Mouse (Mus musculus): ENCODE results near the gene Hras. TPM values are rescaled to one million over a fixed set of nuclear protein-coding genes. Genes with fewer than 3 reads are reported as not detected.

Gene Hras
- polyA plus RNA-seq, 1 experiment from 2014 or later: 94.5 TPM

DNA sequence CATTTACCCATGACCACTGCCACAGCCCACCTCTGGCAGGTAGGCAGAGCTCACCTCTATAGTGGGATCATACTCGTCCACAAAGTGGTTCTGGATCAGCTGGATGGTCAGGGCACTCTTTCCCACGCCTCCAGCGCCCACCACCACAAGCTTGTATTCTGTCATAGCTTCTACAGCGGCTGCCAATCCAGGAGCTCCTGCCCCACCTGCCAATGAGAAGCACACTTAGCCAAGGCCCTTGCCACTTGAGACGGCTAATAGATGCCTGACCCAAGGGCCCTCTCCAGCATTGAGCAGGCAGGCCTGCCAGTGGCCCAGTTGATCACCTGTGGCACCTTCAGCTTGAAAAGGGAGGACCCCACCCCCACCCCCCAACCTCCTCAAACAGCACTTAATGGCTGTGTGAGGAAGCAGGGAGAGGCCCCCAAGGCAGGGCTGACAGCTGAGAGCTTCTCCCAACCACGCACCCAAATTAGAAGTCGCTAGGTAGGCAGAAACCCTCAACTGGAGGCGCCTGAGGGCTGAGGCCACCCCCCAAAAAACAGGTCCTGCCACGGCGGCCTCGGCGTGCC lies 943 bp downstream of the Hras start:
- no peak for ATAC-seq (ENCODE audit: low FRiP score, low read depth)
- H3K36me3 ChIP-seq: peaks cover 37% of the 10 kb centered on the region
- WGBS: 27% methylated on average over 12 of the region's 12 CpGs

DNA sequence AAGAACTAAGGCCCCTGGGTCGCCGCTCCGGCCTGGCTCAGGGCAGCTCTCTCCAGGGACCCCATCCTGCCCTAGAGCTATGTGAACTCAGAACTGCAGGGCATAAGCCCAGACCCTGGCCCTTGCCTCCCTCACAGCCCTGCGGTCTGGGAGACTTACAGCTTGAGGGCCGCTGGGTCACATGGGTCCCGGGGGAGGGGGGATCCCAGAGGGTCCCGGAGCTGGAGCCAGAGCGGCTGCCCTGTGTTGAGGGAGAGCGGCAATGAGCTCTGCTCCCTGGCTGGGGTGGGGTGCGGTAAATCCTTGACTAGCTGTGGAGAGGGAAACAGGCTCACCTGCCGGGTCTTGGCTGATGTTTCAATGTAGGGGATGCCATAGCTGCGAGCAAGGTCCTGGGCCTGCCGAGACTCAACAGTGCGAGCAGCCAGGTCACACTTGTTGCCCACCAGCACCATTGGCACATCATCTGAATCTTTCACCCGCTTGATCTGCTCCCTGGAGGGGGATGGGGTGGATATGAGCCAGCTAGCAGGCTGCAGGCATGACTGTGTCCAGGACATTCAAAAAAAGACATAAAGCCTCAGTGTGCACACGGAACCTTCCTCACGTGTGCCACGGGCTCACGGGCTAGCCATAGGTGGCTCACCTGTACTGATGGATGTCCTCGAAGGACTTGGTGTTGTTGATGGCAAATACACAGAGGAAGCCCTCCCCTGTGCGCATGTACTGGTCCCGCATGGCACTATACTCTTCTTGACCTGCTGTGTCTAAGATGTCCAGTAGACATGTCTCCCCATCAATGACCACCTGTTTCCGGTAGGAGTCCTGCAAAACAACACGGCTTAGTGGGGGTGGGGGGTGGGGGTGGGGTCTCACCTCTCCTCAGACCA lies 1.8 kb downstream of the Hras start:
- ATAC-seq (ENCODE audit: low FRiP score, low read depth): no peak
- no peaks in the 10 kb centered on the region for H3K27me3 ChIP-seq
- H3K27ac ChIP-seq: no peak overlapping the region
- peak overlapping the region; percentile 92 for H3K9ac ChIP-seq
- peaks cover 25% of the 10 kb centered on the region for H3K4me1 ChIP-seq
- peaks cover 35% of the 10 kb centered on the region for H3K36me3 ChIP-seq
- 88% methylated on average over 24 of the region's 24 CpGs for WGBS
- no peaks in the 10 kb centered on the region for H3K9me3 ChIP-seq
- H3K4me3 ChIP-seq: peak overlapping the region; percentile 85
- peak overlapping the region; percentile 95 for H3K4me2 ChIP-seq (replicated peaks)

More for the DNA sequence above, 943 bp downstream of the Hras start:
- Histone ChIP-seq H3K9ac (peak overlapping the region; percentile 92), H3K4me1 (peaks cover 25% of the 10 kb centered on the region), H3K4me2 (replicated peaks) (peak overlapping the region; percentile 95), H3K27me3 (no peaks in the 10 kb centered on the region), H3K9me3 (no peaks in the 10 kb centered on the region), H3K27ac (peak overlapping the region; percentile 77), H3K4me3 (peak overlapping the region; percentile 85)

DNA sequence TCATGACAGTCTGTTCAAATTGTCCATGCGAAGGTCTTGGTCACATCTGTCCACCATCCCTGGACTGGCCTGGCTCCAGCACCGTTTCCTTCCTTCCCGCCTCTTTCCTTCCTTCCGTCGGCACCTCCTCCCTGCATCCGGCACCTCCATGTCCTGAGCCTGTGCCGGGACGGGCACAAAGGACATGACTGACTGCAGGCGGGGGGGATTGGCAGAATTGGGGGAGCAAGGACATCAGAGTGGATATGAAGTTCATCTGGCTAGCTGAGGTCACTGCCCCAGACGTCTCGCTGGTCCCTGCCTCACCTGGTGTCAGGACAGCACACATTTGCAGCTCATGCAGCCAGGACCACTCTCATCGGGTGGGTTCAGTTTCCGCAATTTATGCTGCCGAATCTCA lies 2.8 kb downstream of the Hras start:
- H3K27ac ChIP-seq: no peak overlapping the region
- WGBS: 91% methylated on average over 14 of the region's 14 CpGs
- H3K9me3 ChIP-seq: no peaks in the 10 kb centered on the region
- H3K9ac ChIP-seq: peak overlapping the region; percentile 25; the same call in 1 of the 2 replicates
- H3K4me2 ChIP-seq (replicated peaks): no peak overlapping the region
- no peak for ATAC-seq (ENCODE audit: low FRiP score, low read depth)
- H3K36me3 ChIP-seq: peaks cover 35% of the 10 kb centered on the region
- H3K4me3 ChIP-seq: no peak overlapping the region
- peaks cover 25% of the 10 kb centered on the region for H3K4me1 ChIP-seq
- H3K27me3 ChIP-seq: no peaks in the 10 kb centered on the region

DNA sequence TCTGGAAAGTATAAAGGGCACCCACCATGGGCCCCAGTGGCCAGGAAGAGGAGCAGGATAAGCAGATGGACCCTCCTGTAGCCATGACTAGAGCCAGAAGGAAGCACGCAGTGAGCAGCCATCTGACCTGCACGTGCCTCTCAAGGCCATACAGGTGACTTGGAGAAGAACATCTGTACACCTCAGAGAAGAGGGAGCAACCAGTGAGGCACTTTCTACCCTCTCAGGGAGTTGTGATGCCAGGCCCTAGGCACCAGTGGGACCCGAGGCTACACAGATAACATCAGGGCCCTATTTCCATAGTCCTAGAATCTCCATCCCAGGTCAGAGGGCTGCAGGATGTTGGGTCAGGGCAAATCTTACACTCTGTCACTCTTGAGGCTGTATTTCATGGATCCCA lies 3.6 kb downstream of the Hras start:
- 92% methylated on average over 3 of the region's 3 CpGs for WGBS
- ATAC-seq (ENCODE audit: low FRiP score, low read depth): no peak
- Histone ChIP-seq H3K9me3 (no peaks in the 10 kb centered on the region), H3K27ac (no peak overlapping the region), H3K36me3 (peaks cover 35% of the 10 kb centered on the region), H3K27me3 (no peaks in the 10 kb centered on the region), H3K9ac (no peak overlapping the region), H3K4me2 (replicated peaks) (no peak overlapping the region), H3K4me1 (peaks cover 18% of the 10 kb centered on the region), H3K4me3 (no peak overlapping the region)

GRCm38 (mm10) chr7:141188733-141189132 lies 5.1 kb downstream of the Hras start:
- no peak overlapping the region for H3K4me2 ChIP-seq (replicated peaks)
- ATAC-seq (ENCODE audit: low FRiP score, low read depth): no peak
- H3K9ac ChIP-seq: no peak overlapping the region
- no peaks in the 10 kb centered on the region for H3K9me3 ChIP-seq
- peaks cover 16% of the 10 kb centered on the region for H3K4me1 ChIP-seq
- H3K36me3 ChIP-seq: peaks cover 35% of the 10 kb centered on the region
- H3K27me3 ChIP-seq: no peaks in the 10 kb centered on the region
- H3K4me3 ChIP-seq: no peak overlapping the region
- H3K27ac ChIP-seq: no peak overlapping the region
- WGBS: 91% methylated on average over 3 of the region's 3 CpGs

DNA sequence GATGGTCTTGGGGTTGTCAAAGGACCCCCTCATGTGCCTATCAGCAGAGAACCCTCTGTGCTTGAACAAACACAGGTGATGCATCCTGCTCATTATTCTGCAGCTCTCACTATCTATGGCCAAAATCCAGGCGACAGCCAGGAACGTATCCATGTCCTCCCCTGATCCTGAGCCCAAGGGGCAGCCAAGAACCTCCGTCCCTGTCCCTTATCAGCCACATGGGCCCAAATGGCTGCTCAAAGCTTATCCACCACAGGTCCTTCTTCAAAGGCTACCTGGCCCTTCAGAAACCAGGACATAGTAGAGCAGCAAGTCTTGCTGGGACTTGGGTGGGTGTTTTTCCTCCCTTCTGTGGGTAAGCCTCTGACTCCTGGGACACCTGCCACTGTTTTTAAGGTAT lies 5.6 kb downstream of the Hras start:
- Histone ChIP-seq H3K4me1 (peaks cover 16% of the 10 kb centered on the region), H3K4me2 (replicated peaks) (no peak overlapping the region), H3K9ac (no peak overlapping the region), H3K27me3 (no peaks in the 10 kb centered on the region), H3K36me3 (peaks cover 35% of the 10 kb centered on the region), H3K27ac (no peak overlapping the region), H3K4me3 (no peak overlapping the region), H3K9me3 (no peaks in the 10 kb centered on the region)
- whole genome bisulfite sequencing: 85% methylated on average over 3 of the region's 3 CpGs
- ATAC-seq (ENCODE audit: low FRiP score, low read depth): no peak

GRCm38 (mm10) chr7:141176173-141176572 lies 17.6 kb downstream of the Hras start:
- ATAC-seq (ENCODE audit: low FRiP score, low read depth): no peak
- Histone ChIP-seq H3K27ac (no peak overlapping the region), H3K4me3 (no peak overlapping the region), H3K36me3 (no peaks in the 10 kb centered on the region), H3K4me2 (replicated peaks) (no peak overlapping the region; the same call in 1 of the 2 replicates), H3K9ac (no peak overlapping the region), H3K27me3 (no peaks in the 10 kb centered on the region), H3K9me3 (no peaks in the 10 kb centered on the region), H3K4me1 (peaks cover 9% of the 10 kb centered on the region)
- WGBS: 2% methylated on average over 8 of the region's 8 CpGs

- no peaks in the 10 kb centered on the region for H3K9me3 ChIP-seq
- no peak for ATAC-seq (ENCODE audit: low FRiP score, low read depth)
- WGBS: 90% methylated on average over 4 of the region's 4 CpGs
Measured at GRCm38 (mm10) chr7:141175068-141175467, 18.7 kb downstream of the Hras start.

DNA sequence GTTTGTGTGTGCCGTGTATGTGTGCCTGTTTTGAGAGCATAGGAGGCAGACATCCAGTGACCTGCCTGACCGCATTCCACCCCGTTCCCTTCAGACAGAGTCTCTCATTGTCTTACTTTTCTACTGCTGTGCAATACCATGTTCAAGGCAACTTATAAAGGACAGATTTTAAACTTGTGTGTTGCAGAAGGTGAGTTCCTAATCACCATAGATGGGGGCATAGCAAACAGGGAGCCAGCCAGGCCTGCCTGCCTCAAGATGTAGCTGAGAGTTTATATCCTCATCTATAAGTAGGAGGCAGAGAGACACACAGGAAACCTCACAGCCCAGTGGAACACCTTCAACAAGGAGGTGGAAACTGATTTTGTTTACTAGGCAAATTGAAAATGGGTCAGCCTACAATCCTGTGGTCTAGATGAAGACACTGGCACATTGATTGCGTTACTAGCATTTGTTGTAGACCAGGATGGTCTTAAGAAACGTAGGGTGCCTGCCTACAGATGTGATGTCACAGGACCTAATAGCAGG lies 20.4 kb downstream of the Hras start:
- Histone ChIP-seq H3K9ac (no peak overlapping the region; the same call in 1 of the 2 replicates), H3K4me1 (peaks cover 18% of the 10 kb centered on the region), H3K27ac (peak overlapping the region; percentile 85), H3K9me3 (no peaks in the 10 kb centered on the region), H3K27me3 (no peaks in the 10 kb centered on the region), H3K4me2 (replicated peaks) (peak overlapping the region; percentile 69), H3K4me3 (peak overlapping the region; percentile 50), H3K36me3 (no peaks in the 10 kb centered on the region)
- ATAC-seq (ENCODE audit: low FRiP score, low read depth): no peak
- WGBS: 80% methylated on average over 5 of the region's 5 CpGs

More at GRCm38 (mm10) chr7:141175068-141175467, 18.7 kb downstream of the Hras start:
- Histone ChIP-seq H3K9ac (peak overlapping the region; percentile 19; the same call in 1 of the 2 replicates), H3K4me3 (no peak overlapping the region), H3K27ac (no peak overlapping the region), H3K36me3 (no peaks in the 10 kb centered on the region), H3K4me1 (peaks cover 9% of the 10 kb centered on the region), H3K4me2 (replicated peaks) (no peak overlapping the region), H3K27me3 (no peaks in the 10 kb centered on the region)

- Histone ChIP-seq H3K27me3 (no peaks in the 10 kb centered on the region), H3K36me3 (no peaks in the 10 kb centered on the region)
- ATAC-seq (ENCODE audit: low FRiP score, low read depth): peak; percentile 98
Measured at GRCm38 (mm10) chr7:141172116-141173006, 21.4 kb downstream of the Hras start, which contains the start of gene Rnh1. TSS of gene Rnh1 (minus strand) at chr7:141172857.

GRCm38 (mm10) chr7:141169866-141170265 lies 23.9 kb downstream of the Hras start:
- Histone ChIP-seq H3K27ac (0 out of 2 replicates have a peak overlapping the region, but pooled peaks have one; percentile 16), H3K9me3 (no peaks in the 10 kb centered on the region), H3K9ac (no peak overlapping the region), H3K4me2 (replicated peaks) (no peak overlapping the region), H3K4me1 (peaks cover 28% of the 10 kb centered on the region), H3K4me3 (no peak overlapping the region), H3K36me3 (peaks cover 13% of the 10 kb centered on the region), H3K27me3 (no peaks in the 10 kb centered on the region)
- ATAC-seq (ENCODE audit: low FRiP score, low read depth): no peak

More at GRCm38 (mm10) chr7:141172116-141173006, 21.4 kb downstream of the Hras start, which contains the start of gene Rnh1:
- Histone ChIP-seq H3K4me3 (peak within 1 kb of the TSS; percentile 50), H3K9me3 (no peaks in the 10 kb centered on the region), H3K27ac (peak within 1 kb of the TSS; percentile 85), H3K4me2 (replicated peaks) (peak within 1 kb of the TSS; percentile 69), H3K9ac (peak within 1 kb of the TSS; percentile 73), H3K4me1 (peaks cover 27% of the 10 kb centered on the region)
- WGBS: 3% methylated on average over 55 of the region's 55 CpGs

Data from limb, embryonic 13.5 days (tissue).